Mouse (Mus musculus) olfactory bulb, adult 2 months (tissue): ENCODE measurements around the gene Trim9. TPM values are rescaled to one million over a fixed set of nuclear protein-coding genes. Genes with fewer than 3 reads are reported as not detected.
A peak's percentile ranks its signal among the peaks of the same experiment; 100 is the strongest.

Source experiments
- H3K27ac ChIP-seq: fragments of 200-500 bp; 2 replicates; pipeline ENCODE4 v1.5.1; 2012; ENCODE audit warnings: low read depth, low read length; ENCODE audit not compliant: insufficient read depth
- H3K4me1 ChIP-seq: fragments of 200-500 bp; 2 replicates; pipeline ENCODE4 v1.6.1; 2012; ENCODE audit warnings: low read length; ENCODE audit not compliant: control insufficient read depth, insufficient read depth
- H3K4me3 ChIP-seq: fragments of 200-500 bp; 2 replicates; pipeline ENCODE4 v1.5.1; 2012; ENCODE audit warnings: mild to moderate bottlenecking, low read depth, low read length, moderate library complexity; ENCODE audit not compliant: insufficient read depth
- CTCF ChIP-seq: fragments of 200-500 bp; IDR thresholded peaks from 2 replicates; pipeline ENCODE4 v1.5.1; 2012; ENCODE audit warnings: low read depth, mild to moderate bottlenecking, low read length, moderate library complexity; ENCODE audit not compliant: insufficient read depth
- POLR2A ChIP-seq: fragments of 200-500 bp; IDR thresholded peaks from 2 replicates; pipeline ENCODE4 v1.6.1; 2012; ENCODE audit warnings: mild to moderate bottlenecking, low read depth, low read length, moderate library complexity; ENCODE audit not compliant: insufficient read depth
- WGBS: fragments of 180-500 bp; shearing (Covaris S2); methylation state at CpG from one replicate; pipeline ENCODE4 v1.1.7; 2018; 5-methylcytosine and 5-hydroxymethylcytosine counted together
- polyA plus RNA-seq: library from polyadenylated mRNA; stranded (reverse); fragments of >200 nt; gene quantifications from 2 replicates; pipeline ENCODE4 v1.2.4, GENCODE M21; 2012; ENCODE audit warnings: low replicate concordance; ENCODE audit not compliant: missing spikeins, insufficient read depth, insufficient read length

Gene Trim9
- polyA plus RNA-seq, 1 experiment: 121 TPM

GRCm38 (mm10) chr12:70304014-70304413 is 43.4 kb downstream of the Trim9 start:
- TF ChIP-seq POLR2A: no peak
- no peak for TF ChIP-seq CTCF
- 64% methylated on average over 6 of the region's 6 CpGs for WGBS
- Histone ChIP-seq H3K4me3 (no peak overlapping the region), H3K4me1 (peaks cover 23% of the 10 kb centered on the region), H3K27ac (no peak overlapping the region)

GRCm38 (mm10) chr12:70303525-70303924 is 43.9 kb downstream of the Trim9 start:
- 51% methylated on average over 7 of the region's 7 CpGs for WGBS
- H3K27ac ChIP-seq: peak overlapping the region; percentile 61; the same call in 1 of the 2 replicates
- TF ChIP-seq POLR2A: no peak
- TF ChIP-seq CTCF: no peak
- H3K4me3 ChIP-seq: no peak overlapping the region
- peaks cover 23% of the 10 kb centered on the region for H3K4me1 ChIP-seq

GRCm38 (mm10) chr12:70302022-70302720 is 45.2 kb downstream of the Trim9 start:
- peaks cover 23% of the 10 kb centered on the region for H3K4me1 ChIP-seq
- no peak overlapping the region for H3K4me3 ChIP-seq
- WGBS: 29% methylated on average over 5 of the region's 5 CpGs
- H3K27ac ChIP-seq: no peak overlapping the region
- TF ChIP-seq CTCF: no peak
- TF ChIP-seq POLR2A: no peak

- Histone ChIP-seq H3K27ac (no peak overlapping the region; the same call in 1 of the 2 replicates), H3K4me3 (no peak overlapping the region)
- WGBS: 29% methylated on average over 5 of the region's 5 CpGs
These were observed 53.3 kb downstream of the Trim9 start for GRCm38 (mm10) chr12:70293927-70294684.

GRCm38 (mm10) chr12:70293165-70293926 is 54.1 kb downstream of the Trim9 start:
- Histone ChIP-seq H3K4me3 (no peak overlapping the region), H3K4me1 (peaks cover 20% of the 10 kb centered on the region), H3K27ac (peak overlapping the region; percentile 16)
- 53% methylated on average over 10 of the region's 10 CpGs for WGBS
- TF ChIP-seq POLR2A: no peak
- TF ChIP-seq CTCF: no peak

More at GRCm38 (mm10) chr12:70293927-70294684, 53.3 kb downstream of the Trim9 start:
- TF ChIP-seq CTCF (no peak), POLR2A (no peak)
- H3K4me1 ChIP-seq: peaks cover 20% of the 10 kb centered on the region

GRCm38 (mm10) chr12:70285521-70285920 is 61.9 kb downstream of the Trim9 start:
- Histone ChIP-seq H3K27ac (no peak overlapping the region), H3K4me1 (peaks cover 28% of the 10 kb centered on the region), H3K4me3 (no peak overlapping the region)
- no peak for TF ChIP-seq POLR2A
- no peak for TF ChIP-seq CTCF
- whole genome bisulfite sequencing: 35% methylated on average over 5 of the region's 5 CpGs

- no peak overlapping the region for H3K27ac ChIP-seq
These were observed 62.4 kb downstream of the Trim9 start for GRCm38 (mm10) chr12:70284979-70285378.

GRCm38 (mm10) chr12:70283116-70283731 is 64.2 kb downstream of the Trim9 start:
- Histone ChIP-seq H3K4me3 (no peak overlapping the region), H3K4me1 (peaks cover 25% of the 10 kb centered on the region), H3K27ac (peak overlapping the region; percentile 55)
- TF ChIP-seq CTCF (no peak), POLR2A (no peak)
- 36% methylated on average over 10 of the region's 10 CpGs for WGBS

More at GRCm38 (mm10) chr12:70284979-70285378, 62.4 kb downstream of the Trim9 start:
- 62% methylated on average over 7 of the region's 7 CpGs for WGBS
- H3K4me3 ChIP-seq: no peak overlapping the region
- no peak for TF ChIP-seq CTCF
- TF ChIP-seq POLR2A: no peak
- peaks cover 25% of the 10 kb centered on the region for H3K4me1 ChIP-seq
